Mouse (Mus musculus) mouse embryonic stem cell (cell line): ENCODE results near the gene Adamtsl1.

ENCODE experiments used
- in situ Hi-C, 2 experiments: fragments of 300-500 bp; cut with MboI; formaldehyde crosslinking; loops; 1 replicate in 1 of 2; 3 replicates in 1 of 2; pipeline ENCODE4 v1.14.3; 2019 to 2020; ENCODE audit warnings: low sequenced_read_pairs in 2 of 2, low pct_unique_long_range_greater_than_20kb in 1 of 2, mixed read lengths in 1 of 2; ENCODE audit not compliant: unreplicated experiment in 1 of 2

The Adamtsl1 gene

GRCm38 (mm10) chr4:86312366-86312765 is 798.4 kb downstream of the Adamtsl1 start:
- in situ Hi-C loops, result no loop called here

GRCm38 (mm10) chr4:86314442-86314841 is 800.5 kb downstream of the Adamtsl1 start:
- in situ Hi-C loops, result no loop called here

GRCm38 (mm10) chr4:86315122-86315521 is 801.1 kb downstream of the Adamtsl1 start:
- in situ Hi-C loops, result no loop called here

GRCm38 (mm10) chr4:86317916-86318542 is 804.1 kb downstream of the Adamtsl1 start:
- in situ Hi-C loops, result no loop called here

DNA sequence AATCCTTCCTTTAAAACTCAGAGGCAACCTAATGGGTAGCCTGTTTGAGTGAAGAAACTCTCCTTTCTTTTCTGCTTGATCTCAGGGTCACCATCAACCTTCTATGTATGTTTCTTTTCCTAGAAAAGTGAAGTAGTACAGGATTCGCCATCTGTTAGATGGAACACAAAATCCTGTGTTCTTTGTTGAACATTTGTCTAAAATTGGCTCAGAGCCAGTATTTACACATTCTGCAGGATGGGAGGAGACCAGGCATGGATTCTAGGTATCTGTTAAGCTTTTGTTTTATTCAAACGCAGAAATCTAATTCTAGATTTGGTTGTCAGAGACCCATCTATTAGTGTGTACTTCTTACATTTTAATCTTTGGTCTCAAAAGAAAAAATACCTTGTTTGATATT is 811.4 kb downstream of the Adamtsl1 start:
- in situ Hi-C loops, result no loop called here

DNA sequence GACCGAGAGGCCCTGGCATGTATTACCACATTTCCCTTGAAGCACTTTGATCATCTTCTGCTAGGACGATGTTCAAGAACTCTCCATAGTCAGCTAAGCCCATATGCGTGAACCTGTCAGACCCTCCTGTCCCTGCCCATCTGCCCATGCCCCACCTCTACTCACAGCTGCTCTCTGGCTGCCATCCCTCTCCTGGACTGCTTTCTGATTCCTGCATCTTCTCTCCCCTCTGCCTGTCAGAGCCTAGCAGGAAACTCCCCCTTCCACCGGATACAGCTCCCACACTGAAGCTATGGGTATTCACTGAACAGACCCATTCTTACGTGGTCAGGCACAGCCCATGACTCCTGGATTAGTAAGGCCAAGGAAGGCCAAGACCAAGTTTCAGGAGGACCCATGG is 812.0 kb downstream of the Adamtsl1 start:
- in situ Hi-C loops, result no loop called here

- in situ Hi-C loops, result no loop called here
Measured at GRCm38 (mm10) chr4:86326638-86327037, 812.7 kb downstream of the Adamtsl1 start.

GRCm38 (mm10) chr4:86329481-86329880 is 815.5 kb downstream of the Adamtsl1 start:
- in situ Hi-C loops, result no loop called here

- in situ Hi-C loops, result no loop called here
Measured at GRCm38 (mm10) chr4:86335861-86336415, 822.0 kb downstream of the Adamtsl1 start.

- in situ Hi-C loops, result no loop called here
Measured at GRCm38 (mm10) chr4:86337216-86337765, 823.3 kb downstream of the Adamtsl1 start.

- in situ Hi-C loops, result no loop called here
Measured at GRCm38 (mm10) chr4:86349341-86349740, 835.4 kb downstream of the Adamtsl1 start.

DNA sequence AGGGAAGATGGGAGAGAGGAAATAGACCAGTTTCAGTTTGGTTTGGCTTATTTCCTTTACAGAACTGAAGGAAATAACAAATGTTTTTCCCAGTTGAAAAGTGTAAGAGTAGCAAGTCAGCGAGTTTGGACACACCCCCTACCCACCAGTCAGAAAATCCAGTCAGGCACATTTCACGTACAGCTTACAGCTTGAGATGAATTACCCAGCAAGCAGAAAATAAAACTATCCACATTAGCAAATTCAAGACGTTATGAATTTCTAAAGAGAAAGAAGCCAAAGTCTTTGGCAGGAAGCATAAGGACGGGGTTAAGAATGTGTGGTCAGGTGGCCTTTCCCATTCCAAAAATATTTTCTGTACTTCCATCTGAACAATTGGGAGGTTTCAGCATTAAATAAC is 838.1 kb downstream of the Adamtsl1 start:
- in situ Hi-C loops, result no loop called here

- in situ Hi-C loops, result no loop called here
Measured at GRCm38 (mm10) chr4:86353550-86353949, 839.6 kb downstream of the Adamtsl1 start.

GRCm38 (mm10) chr4:86359398-86359797 is 845.4 kb downstream of the Adamtsl1 start:
- in situ Hi-C loops, result no loop called here

DNA sequence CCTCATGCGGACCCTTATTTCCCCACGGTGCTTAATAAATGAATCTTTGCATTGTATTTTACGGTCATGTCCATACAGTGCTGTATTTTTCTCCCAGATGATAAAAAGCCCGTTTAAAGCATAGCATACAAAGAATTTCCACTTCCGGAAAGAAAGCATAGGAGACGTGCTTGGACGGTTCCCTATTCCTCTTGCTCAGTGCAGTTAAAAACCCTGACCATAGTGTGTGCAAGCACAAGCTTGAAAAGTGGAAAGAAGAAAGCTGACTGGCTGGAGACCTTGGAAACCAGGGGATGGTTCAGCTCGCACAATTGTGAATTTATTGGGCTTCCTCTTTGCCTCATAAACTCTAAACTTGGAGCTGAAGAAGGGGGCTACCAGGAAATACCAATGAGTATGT is 855.1 kb downstream of the Adamtsl1 start:
- in situ Hi-C loops, result no loop called here

- in situ Hi-C loops, result no loop called here
Measured at GRCm38 (mm10) chr4:86373166-86373565, 859.2 kb downstream of the Adamtsl1 start.

DNA sequence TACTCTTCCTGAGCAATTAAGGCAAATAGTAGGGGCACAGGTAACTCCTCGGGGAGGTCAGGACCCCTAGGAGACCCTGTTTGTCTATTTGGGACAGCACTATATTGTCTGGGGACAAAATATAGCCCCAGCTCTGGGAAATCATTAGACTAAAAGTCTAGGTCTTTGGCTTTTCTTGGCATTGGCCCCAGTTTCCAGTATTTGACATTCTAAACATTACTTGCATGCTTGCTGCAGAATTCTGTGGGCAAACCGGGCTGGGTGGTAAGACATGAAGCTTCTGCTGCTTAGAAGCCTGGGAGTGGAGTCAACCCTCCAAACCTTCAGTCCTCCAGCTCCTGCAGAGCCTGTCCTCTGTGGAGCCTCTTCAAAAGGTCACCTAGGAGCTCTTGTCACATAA is 869.2 kb downstream of the Adamtsl1 start:
- in situ Hi-C loops, result no loop called here

DNA sequence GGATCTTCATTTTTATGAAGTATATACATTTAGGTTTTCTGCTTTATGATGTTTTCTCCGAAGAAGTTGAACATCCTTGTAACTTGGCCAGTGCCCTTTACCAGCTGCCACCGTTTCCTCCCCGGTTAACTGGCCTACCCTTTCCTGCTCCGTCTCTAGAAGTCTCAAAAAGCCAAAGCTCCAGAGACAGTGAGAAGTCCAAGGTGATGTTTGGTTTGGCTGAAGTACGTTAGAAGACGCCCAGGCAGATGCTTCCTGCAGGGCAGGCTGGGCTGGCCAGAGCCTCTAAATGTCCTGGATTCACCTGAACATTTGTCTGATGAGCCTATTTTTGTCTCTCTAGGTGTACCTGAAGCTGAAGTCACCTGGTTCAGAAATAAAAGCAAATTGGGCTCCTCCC is 871.1 kb downstream of the Adamtsl1 start:
- in situ Hi-C loops, result no loop called here

- in situ Hi-C loops, result no loop called here
Measured at GRCm38 (mm10) chr4:86388430-86388829, 874.5 kb downstream of the Adamtsl1 start.

- in situ Hi-C loops, result no loop called here
Measured at GRCm38 (mm10) chr4:86391176-86391575, 877.2 kb downstream of the Adamtsl1 start.
